In the genomic region with DNA sequence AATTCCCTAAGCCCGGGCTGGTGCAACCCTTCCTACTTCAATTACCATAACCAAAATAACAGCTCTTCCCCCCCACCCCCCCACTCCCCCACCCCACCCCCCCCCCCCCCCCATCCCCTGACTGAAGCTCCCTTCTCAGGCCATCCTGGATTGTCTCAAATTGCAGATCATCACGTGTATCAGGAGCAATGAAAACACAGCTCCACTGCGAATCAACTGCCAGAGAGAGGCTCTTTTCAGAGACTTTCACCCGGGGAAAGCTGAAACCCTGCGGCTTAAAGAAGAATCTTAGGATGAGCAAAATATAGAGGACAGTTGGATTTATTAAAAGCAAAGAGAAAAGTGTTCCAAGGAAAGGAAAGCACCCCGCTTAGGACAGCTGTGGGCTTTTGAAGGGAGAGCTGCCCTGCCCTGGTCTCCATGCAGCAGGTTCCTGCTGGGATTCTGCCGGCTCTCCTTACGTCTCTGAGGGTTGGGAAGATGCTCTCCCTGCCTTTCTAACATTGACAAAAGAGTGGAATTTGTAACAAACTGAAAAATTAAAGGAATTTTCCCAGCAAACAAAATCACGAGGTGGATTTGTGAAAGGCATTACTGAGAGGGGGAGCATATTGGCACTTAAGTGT, we compare ENCODE assay signal across 11 mouse cellular contexts.
DNase-seq lines count a peak whose midpoint lies in the region; ATAC-seq and TF ChIP-seq lines count a peak whose summit lies in the region.
"Had no signal": no experiment of that assay in that cellular context is flagged by ENCODE, and none has a peak within 500 bp of the region (broad histone marks: within the 10 kb centered on the region; RNA-seq: fewer than 3 reads in every experiment).

No protein-coding gene starts in this region.

- H3K4me2 ChIP-seq in heart, postnatal 0 days (ENCODE audit: low read depth, low read length): no peak overlapping the region; the same call in 1 of the 2 replicates
- peak overlapping the region; percentile 29 for H3K4me2 ChIP-seq in embryonic facial prominence, embryonic 12.5 days (replicated peaks)
- H3K4me2 ChIP-seq in hindbrain, embryonic 16.5 days (ENCODE audit: low read length): peak overlapping the region; percentile 48

- H3K27ac ChIP-seq in heart, postnatal 0 days (ENCODE audit: low read depth): no peak overlapping the region
- no peak overlapping the region for H3K27ac ChIP-seq in embryonic facial prominence, embryonic 12.5 days
- H3K27ac ChIP-seq in hindbrain, embryonic 16.5 days (ENCODE audit: low read depth, low read length): no peak overlapping the region

- peak; percentile 16 for DNase-seq in heart, postnatal 0 days (ENCODE audit: low spot score)
- DNase-seq in heart, postnatal 14 days: no peak
- DNase-seq in neural tube, embryonic 10.5 days (ENCODE audit: extremely low spot score, low spot score): peak; percentile 22
- no peak for DNase-seq in spleen, adult 18-20 months
- no peak for DNase-seq in cerebellum, adult 11 months
- no peak for DNase-seq in kidney, adult 8-10 months
- DNase-seq: adrenal gland, adult 2 months; lung, postnatal 10 days; thymus, adult 18-20 months had no signal

- H3K36me3 ChIP-seq in heart, postnatal 0 days (replicated peaks; ENCODE audit: control insufficient read depth, insufficient read depth, low read length): no peaks in the 10 kb centered on the region
- no peaks in the 10 kb centered on the region for H3K36me3 ChIP-seq in embryonic facial prominence, embryonic 12.5 days
- no peaks in the 10 kb centered on the region for H3K36me3 ChIP-seq in hindbrain, embryonic 16.5 days (ENCODE audit: control insufficient read depth, insufficient read depth, low read length)

- no peaks in the 10 kb centered on the region for H3K9me3 ChIP-seq in heart, postnatal 0 days (replicated peaks; ENCODE audit: control insufficient read depth, low read length)
- no peaks in the 10 kb centered on the region for H3K9me3 ChIP-seq in embryonic facial prominence, embryonic 12.5 days
- H3K9me3 ChIP-seq in hindbrain, embryonic 16.5 days (ENCODE audit: control insufficient read depth, low read length): no peaks in the 10 kb centered on the region; the same call in 1 of the 2 replicates

- ATAC-seq in heart, postnatal 0 days (ENCODE audit: insufficient read depth, low read depth): 0 out of 2 replicates have a peak, but pooled peaks have one; percentile 47
- peak; percentile 72; the same call in 1 of the 2 replicates for ATAC-seq in embryonic facial prominence, embryonic 12.5 days (ENCODE audit: insufficient number of reproducible peaks, insufficient read depth, low FRiP score, low TSS enrichment)
- 0 out of 2 replicates have a peak, but pooled peaks have one; percentile 40 for ATAC-seq in hindbrain, embryonic 16.5 days

- intact Hi-C loops in heart, postnatal 14 days (cut with DNase I): no loop called here

- no peak overlapping the region for H3K9ac ChIP-seq in heart, postnatal 0 days (replicated peaks; ENCODE audit: low read depth, low read length)
- H3K9ac ChIP-seq in embryonic facial prominence, embryonic 12.5 days: no peak overlapping the region
- H3K9ac ChIP-seq in hindbrain, embryonic 16.5 days (ENCODE audit: low read depth, low read length): no peak overlapping the region

- no peaks in the 10 kb centered on the region for H3K27me3 ChIP-seq in heart, postnatal 0 days (ENCODE audit: control insufficient read depth, insufficient read depth, low read length)
- H3K27me3 ChIP-seq in embryonic facial prominence, embryonic 12.5 days: no peaks in the 10 kb centered on the region
- H3K27me3 ChIP-seq in hindbrain, embryonic 16.5 days (replicated peaks; ENCODE audit: control insufficient read depth, insufficient read depth, low read length): no peaks in the 10 kb centered on the region

- H3K4me1 ChIP-seq in heart, postnatal 0 days (ENCODE audit: control insufficient read depth, insufficient read depth): no peaks in the 10 kb centered on the region
- peaks cover 3% of the 10 kb centered on the region; the same call in 1 of the 2 replicates for H3K4me1 ChIP-seq in embryonic facial prominence, embryonic 12.5 days
- H3K4me1 ChIP-seq in hindbrain, embryonic 16.5 days (ENCODE audit: control insufficient read depth, insufficient read depth, low read depth, low read length): peaks cover 3% of the 10 kb centered on the region; the same call in 1 of the 2 replicates

- no peak for TF ChIP-seq CTCF in heart, postnatal 0 days (IDR thresholded peaks at IDR 0.05; ENCODE audit: low read depth)

- H3K4me3 ChIP-seq in heart, postnatal 0 days (ENCODE audit: low read depth, low read length): no peak overlapping the region
- no peak overlapping the region for H3K4me3 ChIP-seq in embryonic facial prominence, embryonic 12.5 days
- peak overlapping the region; percentile 11; the same call in 1 of the 2 replicates for H3K4me3 ChIP-seq in hindbrain, embryonic 16.5 days (ENCODE audit: low read length)

- WGBS in heart, postnatal 0 days: 9% methylated on average over 9 of the region's 9 CpGs
- WGBS in embryonic facial prominence, embryonic 12.5 days: under 1% methylated on average over 9 of the region's 9 CpGs
- WGBS in hindbrain, embryonic 16.5 days: 3% methylated on average over 9 of the region's 9 CpGs

- TF ChIP-seq EP300 in heart, postnatal 0 days (IDR thresholded peaks at IDR 0.05; ENCODE audit: low read depth): no peak

Comparison
In these comparisons a context has a peak if more than half of its experiments do, and no peak if none do; other contexts are left out.
1. DNase-seq: peak in heart, postnatal 0 days (single experiment) and neural tube, embryonic 10.5 days (single experiment); none in heart, postnatal 14 days (0 of 2), spleen, adult 18-20 months (0 of 2), cerebellum, adult 11 months (single experiment) and kidney, adult 8-10 months (0 of 2).
2. Peak in every context shown above with its lines, with median percentiles within 50 percentile points of each other: ATAC-seq.